Mouse (Mus musculus) megakaryocyte, adult 5-6 weeks (primary cell): ENCODE data around the gene Qser1. TPM values are rescaled to one million over a fixed set of nuclear protein-coding genes. Genes with fewer than 3 reads are reported as not detected.

Source experiments
- ATAC-seq: 2 replicates; pipeline ENCODE4 v1.8.0; 2016; ENCODE audit warnings: mild to moderate bottlenecking, inconsistent platforms; ENCODE audit not compliant: poor library complexity, severe bottlenecking
- total RNA-seq, 2 experiments: library from RNA; stranded (forward) in 1 of 2; stranded (reverse) in 1 of 2; fragments of 153-499, 151-499 nt in 1 of 2; fragments of 221-1000, 200-1000 nt in 1 of 2; gene quantifications; 2 replicates each; pipeline versions ENCODE4 v1.2.3 to v1.2.4; 2015 to 2017

The Qser1 gene
- total RNA-seq, 2 experiments from 2014 or later = 6.8 to 26.5 TPM

- ATAC-seq = peak; percentile 0; the same call in 1 of the 2 replicates
Observed at GRCm38 (mm10) chr2:104817555-104818330, 1.2 kb upstream of the Qser1 start.

- peak; percentile 91 for ATAC-seq
Observed at GRCm38 (mm10) chr2:104816866-104817439, 393 bp upstream of the Qser1 start.

GRCm38 (mm10) chr2:104815561-104816370 is 794 bp downstream of the Qser1 start:
- ATAC-seq = 0 out of 2 replicates have a peak, but pooled peaks have one; percentile 5

GRCm38 (mm10) chr2:104814181-104814951 is 2.2 kb downstream of the Qser1 start:
- no peak for ATAC-seq

GRCm38 (mm10) chr2:104805435-104805834 is 11.1 kb downstream of the Qser1 start:
- peak; percentile 84 for ATAC-seq

- ATAC-seq = peak; percentile 51
Observed at GRCm38 (mm10) chr2:104774763-104775162, 41.8 kb downstream of the Qser1 start.

GRCm38 (mm10) chr2:104768697-104769096 is 47.9 kb downstream of the Qser1 start:
- ATAC-seq = no peak

GRCm38 (mm10) chr2:104764018-104764417 is 52.5 kb downstream of the Qser1 start:
- ATAC-seq = no peak

- ATAC-seq = no peak
Observed at GRCm38 (mm10) chr2:104763134-104763703, 53.3 kb downstream of the Qser1 start.

GRCm38 (mm10) chr2:104750611-104751010 is 65.9 kb downstream of the Qser1 start:
- peak; percentile 57; the same call in 1 of the 2 replicates for ATAC-seq

GRCm38 (mm10) chr2:104748652-104749183 is 67.8 kb downstream of the Qser1 start:
- ATAC-seq = no peak

GRCm38 (mm10) chr2:104746251-104746650 is 70.3 kb downstream of the Qser1 start:
- peak; percentile 13; the same call in 1 of the 2 replicates for ATAC-seq

GRCm38 (mm10) chr2:104743971-104744370 is 72.6 kb downstream of the Qser1 start:
- ATAC-seq = no peak

GRCm38 (mm10) chr2:104743160-104743559 is 73.4 kb downstream of the Qser1 start:
- ATAC-seq = no peak

- peak; percentile 74 for ATAC-seq
Observed at GRCm38 (mm10) chr2:104742741-104743064, 73.9 kb downstream of the Qser1 start, which contains the start of gene Depdc7. Depdc7 (minus strand) TSS chr2:104742878.

- peak; percentile 55 for ATAC-seq
Observed at GRCm38 (mm10) chr2:104741896-104742740, 74.4 kb downstream of the Qser1 start.

- ATAC-seq = no peak
Observed at GRCm38 (mm10) chr2:104741015-104741758, 75.4 kb downstream of the Qser1 start.

GRCm38 (mm10) chr2:104740248-104740949 is 76.2 kb downstream of the Qser1 start:
- ATAC-seq = 0 out of 2 replicates have a peak, but pooled peaks have one; percentile 41
